Comparison of ENCODE assay signal across 9 mouse cellular contexts in genomic region chr17:31011551-31012394, GRCm38 (mm10). TPM values are rescaled to one million over a fixed set of nuclear protein-coding genes. Genes with fewer than 3 reads are reported as not detected.
DNase-seq lines count a peak whose midpoint lies in the region; ATAC-seq and TF ChIP-seq lines count a peak whose summit lies in the region.
"Had no signal": no experiment of that assay in that cellular context is flagged by ENCODE, and none has a peak within 500 bp of the region (broad histone marks: within the 10 kb centered on the region; RNA-seq: fewer than 3 reads in every experiment).

No protein-coding gene starts in this region.

- no peaks in the 10 kb centered on the region for H3K9me3 ChIP-seq in kidney, embryonic 15.5 days (replicated peaks)
- no peaks in the 10 kb centered on the region for H3K9me3 ChIP-seq in ES-Bruce4 (replicated peaks; ENCODE audit: control insufficient read depth, insufficient read depth, low read length, poor library complexity, severe bottlenecking)
- no peaks in the 10 kb centered on the region for H3K9me3 ChIP-seq in forebrain, postnatal 0 days (ENCODE audit: low read length)
- peaks cover 10% of the 10 kb centered on the region; the same call in 1 of the 2 replicates for H3K9me3 ChIP-seq in midbrain, embryonic 13.5 days
- H3K9me3 ChIP-seq: lung, embryonic 15.5 days had no signal

- WGBS in kidney, adult 2 months: 33% methylated on average over 9 of the region's 9 CpGs
- 33% methylated on average over 9 of the region's 9 CpGs for WGBS in kidney, embryonic 15.5 days
- 36% methylated on average over 9 of the region's 9 CpGs for WGBS in forebrain, postnatal 0 days
- 37% methylated on average over 9 of the region's 9 CpGs for WGBS in midbrain, embryonic 13.5 days

- TF ChIP-seq CTCF in kidney, adult 2 months (conservative IDR thresholded peaks at IDR 0.05; ENCODE audit: insufficient read depth, insufficient read length, low read depth, low read length): peak; percentile 96
- TF ChIP-seq CTCF in ES-Bruce4 (IDR thresholded peaks at IDR 0.05; ENCODE audit: low read depth, low read length): peak; percentile 99
- peak; percentile 99 for TF ChIP-seq CTCF in forebrain, postnatal 0 days (IDR thresholded peaks at IDR 0.05; ENCODE audit: low read depth)

- TF ChIP-seq POLR2A in kidney, adult 2 months (IDR thresholded peaks at IDR 0.05; ENCODE audit: low read depth, low read length): no peak
- TF ChIP-seq POLR2A in ES-Bruce4 (IDR thresholded peaks at IDR 0.05; ENCODE audit: insufficient read depth, low read length): no peak

- TF ChIP-seq EP300 in ES-Bruce4 (IDR thresholded peaks at IDR 0.05; ENCODE audit: insufficient read depth, low read depth, low read length): no peak

- peak; percentile 34 for DNase-seq in kidney, adult 2 months
- peak; percentile 62 for DNase-seq in c-Kit-positive CD71-positive TER-119-positive erythroid progenitor cells, embryonic 14.5 days (ENCODE audit: low spot score)
- DNase-seq in forebrain, postnatal 0 days: peak; percentile 86
- DNase-seq in left cerebral cortex, postnatal 10 days (ENCODE audit: extremely low spot score in 1 of 2, low spot score in 2 of 2): peak; percentile 23 to 49
- peak; percentile 79 for DNase-seq in testis, postnatal 10 days (ENCODE audit: low spot score)

- no peak overlapping the region for H3K4me3 ChIP-seq in kidney, adult 2 months (ENCODE audit: insufficient read depth, low read depth, low read length)
- H3K4me3 ChIP-seq in kidney, embryonic 15.5 days (replicated peaks): no peak overlapping the region
- no peak overlapping the region for H3K4me3 ChIP-seq in ES-Bruce4 (ENCODE audit: low read depth, low read length)
- no peak overlapping the region for H3K4me3 ChIP-seq in forebrain, postnatal 0 days (ENCODE audit: low read depth, low read length)
- no peak overlapping the region for H3K4me3 ChIP-seq in midbrain, embryonic 13.5 days (replicated peaks)
- H3K4me3 ChIP-seq: lung, embryonic 15.5 days had no signal

- H3K36me3 ChIP-seq in kidney, adult 2 months (ENCODE audit: control insufficient read depth, insufficient read depth, low read length): no peaks in the 10 kb centered on the region
- no peaks in the 10 kb centered on the region for H3K36me3 ChIP-seq in kidney, embryonic 15.5 days
- no peaks in the 10 kb centered on the region for H3K36me3 ChIP-seq in ES-Bruce4 (ENCODE audit: control insufficient read depth, insufficient read depth, low read length, poor library complexity, severe bottlenecking)
- H3K36me3 ChIP-seq in forebrain, postnatal 0 days (ENCODE audit: insufficient read depth): no peaks in the 10 kb centered on the region
- no peaks in the 10 kb centered on the region for H3K36me3 ChIP-seq in midbrain, embryonic 13.5 days
- H3K36me3 ChIP-seq: lung, embryonic 15.5 days had no signal

- H3K4me2 ChIP-seq in kidney, embryonic 15.5 days: no peak overlapping the region
- H3K4me2 ChIP-seq in forebrain, postnatal 0 days (ENCODE audit: low read depth): no peak overlapping the region
- no peak overlapping the region for H3K4me2 ChIP-seq in midbrain, embryonic 13.5 days (replicated peaks)
- H3K4me2 ChIP-seq: lung, embryonic 15.5 days had no signal

- intact Hi-C loops in left cerebral cortex, postnatal 10 days (cut with DNase I): loop anchor here (5.0 to 10.0 kb wide), 3 partner anchors 176 to 483 kb away; partner anchors contain the start of gene Rsph1

- no peaks in the 10 kb centered on the region for H3K4me1 ChIP-seq in kidney, adult 2 months (ENCODE audit: control insufficient read depth, insufficient read depth, low read length)
- H3K4me1 ChIP-seq in kidney, embryonic 15.5 days: no peaks in the 10 kb centered on the region
- H3K4me1 ChIP-seq in ES-Bruce4 (ENCODE audit: control insufficient read depth, insufficient read depth, low read length): no peaks in the 10 kb centered on the region
- no peaks in the 10 kb centered on the region for H3K4me1 ChIP-seq in forebrain, postnatal 0 days (ENCODE audit: insufficient read depth)
- H3K4me1 ChIP-seq in midbrain, embryonic 13.5 days (replicated peaks): no peaks in the 10 kb centered on the region
- H3K4me1 ChIP-seq: lung, embryonic 15.5 days had no signal

- no peaks in the 10 kb centered on the region for H3K27me3 ChIP-seq in kidney, adult 2 months (replicated peaks; ENCODE audit: control insufficient read depth, insufficient read depth, low read length)
- no peaks in the 10 kb centered on the region for H3K27me3 ChIP-seq in kidney, embryonic 15.5 days
- H3K27me3 ChIP-seq in ES-Bruce4 (ENCODE audit: control insufficient read depth, insufficient read depth, low read length, poor library complexity, severe bottlenecking): no peaks in the 10 kb centered on the region
- H3K27me3 ChIP-seq in forebrain, postnatal 0 days (ENCODE audit: insufficient read depth, low read length): no peaks in the 10 kb centered on the region
- H3K27me3 ChIP-seq in midbrain, embryonic 13.5 days: no peaks in the 10 kb centered on the region
- H3K27me3 ChIP-seq: lung, embryonic 15.5 days had no signal

- no peak overlapping the region for H3K27ac ChIP-seq in kidney, adult 2 months (ENCODE audit: insufficient read depth, low read depth, low read length)
- no peak overlapping the region for H3K27ac ChIP-seq in kidney, embryonic 15.5 days
- no peak overlapping the region for H3K27ac ChIP-seq in ES-Bruce4 (ENCODE audit: insufficient read depth, low read length)
- no peak overlapping the region for H3K27ac ChIP-seq in forebrain, postnatal 0 days (ENCODE audit: low read depth, low read length)
- no peak overlapping the region for H3K27ac ChIP-seq in midbrain, embryonic 13.5 days
- H3K27ac ChIP-seq: lung, embryonic 15.5 days had no signal

- no peak for ATAC-seq in kidney, embryonic 15.5 days (replicated peaks; ENCODE audit: low FRiP score)
- ATAC-seq in forebrain, postnatal 0 days: peak; percentile 64
- ATAC-seq in midbrain, embryonic 13.5 days: peak; percentile 34; the same call in 1 of the 2 replicates

- H3K9ac ChIP-seq in kidney, embryonic 15.5 days: no peak overlapping the region
- H3K9ac ChIP-seq in ES-Bruce4 (ENCODE audit: low read depth, poor library complexity, severe bottlenecking): no peak overlapping the region
- H3K9ac ChIP-seq in forebrain, postnatal 0 days: no peak overlapping the region
- H3K9ac ChIP-seq in midbrain, embryonic 13.5 days (replicated peaks): 0 out of 2 replicates have a peak overlapping the region, but pooled peaks have one; percentile 10
- H3K9ac ChIP-seq: lung, embryonic 15.5 days had no signal

RNA-seq across cellular contexts. Expression of gene Abcg1, which starts 45.7 kb away (rescaled TPM):
- 7.6 and 8.2 TPM in 2 replicates for polyA plus RNA-seq in kidney, adult 2 months (2012; rRNA removed)
- polyA plus RNA-seq in kidney, embryonic 15.5 days (2015; fragmentation: Nextera tagmentation; extraction: Ambion mirVana): 7.1 and 7.5 TPM in 2 replicates
- polyA plus RNA-seq in ES-Bruce4 (2011; ENCODE audit: insufficient read depth, insufficient read length, low read depth, missing spikeins): 8.4 and 11.7 TPM in 2 replicates
- 16.8 and 24.2 TPM in 2 replicates for total RNA-seq in forebrain, postnatal 0 days (2014; rRNA removed)
- 11.1 and 16.1 TPM in 2 replicates for polyA plus RNA-seq in forebrain, postnatal 0 days (2015; fragmentation: Nextera tagmentation; extraction: Ambion mirVana)
- 10 to 100 TPM; 26.4 to 33.2 TPM for total RNA-seq in left cerebral cortex, postnatal 10 days (2021)
- polyA plus RNA-seq in midbrain, embryonic 13.5 days (2015; fragmentation: Nextera tagmentation; extraction: Ambion mirVana): 21.8 and 24.4 TPM in 2 replicates

RNA-seq across cellular contexts. Expression of gene Umodl1, which starts 57.3 kb away (rescaled TPM):
- not detected in 2 replicates for polyA plus RNA-seq in kidney, adult 2 months (2012; rRNA removed)
- 0.03 and 0.08 TPM in 2 replicates for polyA plus RNA-seq in kidney, embryonic 15.5 days (2015; fragmentation: Nextera tagmentation; extraction: Ambion mirVana)
- not detected in 2 replicates for polyA plus RNA-seq in ES-Bruce4 (2011; ENCODE audit: insufficient read depth, insufficient read length, low read depth, missing spikeins)
- total RNA-seq in forebrain, postnatal 0 days (2014; rRNA removed): 0.05 TPM in 1 of 2 replicates, not detected in the other
- polyA plus RNA-seq in forebrain, postnatal 0 days (2015; fragmentation: Nextera tagmentation; extraction: Ambion mirVana): 0.09 and 0.10 TPM in 2 replicates
- total RNA-seq in left cerebral cortex, postnatal 10 days (2021): under 1 TPM; 0.08 to 0.09 TPM
- 0.07 and 0.09 TPM in 2 replicates for polyA plus RNA-seq in midbrain, embryonic 13.5 days (2015; fragmentation: Nextera tagmentation; extraction: Ambion mirVana)

Comparison
In these comparisons a context has a peak if more than half of its experiments do, and no peak if none do; other contexts are left out.
1. DNase-seq: peak in every context shown above with its lines; median percentile 86 in forebrain, postnatal 0 days; 79 in testis, postnatal 10 days; 62 in c-Kit-positive CD71-positive TER-119-positive erythroid progenitor cells, embryonic 14.5 days; 36 in left cerebral cortex, postnatal 10 days; 34 in kidney, adult 2 months.